Mouse (Mus musculus): ENCODE measurements around the gene Gss. TPM values are rescaled to one million over a fixed set of nuclear protein-coding genes. Genes with fewer than 3 reads are reported as not detected.

Gss gene
- total RNA-seq, 2 experiments from 2014 or later = 24.7 to 26.9 TPM

Small RNA genes within 50 kb of the gene (microRNA-seq; reads per million reads assigned to microRNA genes)
- gene Mir499 = 5.9 to 8.7 reads per million in 2 experiments

Other genes starting within 250 kb of the Gss start
- 10 to 100 TPM; 26.7 to 29.0 TPM for gene Pigu, start 235.4 kb downstream of the Gss start, total RNA-seq (2021)
- gene Trp53inp2, start 211.8 kb downstream of the Gss start, total RNA-seq (2021) = 100 to 1,000 TPM; 134 to 140 TPM
- gene Ncoa6, start 118.9 kb downstream of the Gss start, total RNA-seq (2021) = 10 to 100 TPM; 59.2 to 75.4 TPM
- 10 to 100 TPM; 64.8 to 67.6 TPM for gene Acss2, start 74.9 kb downstream of the Gss start, total RNA-seq (2021)
- 100 to 1,000 TPM; 108 to 111 TPM for gene Ggt7, start 74.6 kb downstream of the Gss start, total RNA-seq (2021)
- gene Myh7b, start 18.4 kb upstream of the Gss start, total RNA-seq (2021) = 1 to 10 TPM; 3.3 to 5.3 TPM
- 100 to 1,000 TPM; 154 to 160 TPM for gene Trpc4ap, start 99.6 kb upstream of the Gss start, total RNA-seq (2021)
- 10 to 100 TPM; 21.7 to 25.0 TPM for gene Edem2, start 136.7 kb upstream of the Gss start, total RNA-seq (2021)
- gene Gm17581, start 143.1 kb upstream of the Gss start, total RNA-seq (2021) = not detected
- gene Procr, start 158.3 kb upstream of the Gss start, total RNA-seq (2021) = 1 to 10 TPM in 1 of 2 experiments, under 1 TPM in 1; 0.63 to 1.3 TPM
- 10 to 100 TPM; 42.0 to 46.5 TPM for gene Mmp24, start 182.5 kb upstream of the Gss start, total RNA-seq (2021)
- gene BC029722, start 226.6 kb upstream of the Gss start, total RNA-seq (2021) = 10 to 100 TPM; 51.4 to 57.4 TPM
- gene Eif6, start 234.1 kb upstream of the Gss start, total RNA-seq (2021) = 10 to 100 TPM; 65.8 to 74.3 TPM
- gene Fam83c, start 242.0 kb upstream of the Gss start, total RNA-seq (2021) = not detected

All from layer of hippocampus, postnatal 36 days (tissue).